Mouse (Mus musculus) left cerebral cortex, postnatal 25 days (tissue): Measurements from ENCODE around the gene Ahdc1. TPM values are rescaled to one million over a fixed set of nuclear protein-coding genes. Genes with fewer than 3 reads are reported as not detected.

Source experiments
- DNase-seq, 2 experiments: peaks; one replicate each; pipeline ENCODE4 v3.0.0; 2022; ENCODE audit warnings: low spot score in 2 of 2, mixed read lengths in 1 of 2
- intact Hi-C: fragments of 180-260 bp; cut with DNase I; formaldehyde crosslinking; loops from one replicate; pipeline ENCODE4 v1.15.1; 2025
- total RNA-seq, 2 experiments: library from RNA; stranded (reverse); gene quantifications; 2 replicates each; pipeline ENCODE4 v1.2.3; 2021

The Ahdc1 gene
- total RNA-seq, 2 experiments from 2014 or later = 88.2 to 97.6 TPM

DNA sequence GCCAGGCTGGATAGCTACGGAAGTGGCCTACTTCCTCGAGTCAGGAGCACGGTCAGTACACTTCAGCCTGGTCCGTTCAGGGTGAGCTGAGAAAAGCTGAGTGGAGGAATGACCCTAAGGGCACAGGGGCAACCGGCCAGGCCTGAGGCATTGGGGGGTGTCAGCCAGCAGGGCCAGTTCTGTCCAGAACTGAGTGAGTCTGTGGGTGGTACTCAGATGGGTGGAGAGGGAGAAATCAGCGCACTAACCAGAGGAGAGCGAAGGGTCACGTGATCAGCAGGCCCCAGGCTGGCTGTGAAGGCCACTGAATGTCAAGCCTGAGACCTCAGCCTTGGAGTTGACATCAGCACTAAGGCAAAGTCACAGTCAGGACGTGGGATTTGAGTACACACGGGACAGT lies 23.4 kb downstream of the Ahdc1 start:
- DNase-seq = no peak
- intact Hi-C loops = no loop called here

DNA sequence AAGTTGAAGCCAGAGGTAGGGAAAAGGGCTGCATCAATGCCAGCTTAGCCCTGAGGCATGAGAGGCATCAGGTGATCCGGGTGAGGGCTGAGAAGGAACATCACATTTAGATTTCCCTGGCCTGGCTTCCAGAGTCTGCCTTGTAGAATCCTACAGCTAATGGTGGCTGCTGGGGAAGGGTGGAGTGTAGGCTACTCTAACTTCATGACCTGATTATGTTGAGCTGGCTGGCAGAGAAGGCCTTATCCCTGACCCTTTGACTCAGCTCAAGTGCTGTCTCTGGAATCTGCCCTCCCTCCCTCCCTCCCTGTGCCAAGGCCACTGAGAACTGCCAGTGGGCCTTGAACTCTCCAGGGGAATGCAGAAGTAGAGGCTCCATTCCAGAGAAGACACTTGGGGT lies 24.4 kb downstream of the Ahdc1 start:
- intact Hi-C loops = no loop called here
- DNase-seq = no peak

DNA sequence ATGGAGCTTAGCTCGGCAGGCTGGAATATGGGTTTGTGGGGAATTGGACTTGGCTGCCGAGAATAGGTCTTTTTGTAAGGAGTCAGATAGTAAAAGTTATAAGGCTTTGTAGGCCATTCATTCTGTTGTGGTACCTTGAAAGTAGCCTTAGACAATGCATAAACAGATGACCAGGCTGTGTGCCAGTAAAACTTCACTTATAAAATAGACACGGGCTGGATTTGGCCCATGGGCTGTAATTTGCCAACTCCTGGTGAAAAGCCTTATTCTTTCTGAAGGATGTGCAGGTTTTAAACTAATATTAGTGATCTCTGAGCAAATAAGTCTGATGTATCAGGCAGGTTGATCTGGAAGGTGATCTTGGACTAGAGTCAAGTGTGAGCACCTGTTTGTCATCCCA lies 24.9 kb downstream of the Ahdc1 start:
- intact Hi-C loops = no loop called here
- DNase-seq = no peak

DNA sequence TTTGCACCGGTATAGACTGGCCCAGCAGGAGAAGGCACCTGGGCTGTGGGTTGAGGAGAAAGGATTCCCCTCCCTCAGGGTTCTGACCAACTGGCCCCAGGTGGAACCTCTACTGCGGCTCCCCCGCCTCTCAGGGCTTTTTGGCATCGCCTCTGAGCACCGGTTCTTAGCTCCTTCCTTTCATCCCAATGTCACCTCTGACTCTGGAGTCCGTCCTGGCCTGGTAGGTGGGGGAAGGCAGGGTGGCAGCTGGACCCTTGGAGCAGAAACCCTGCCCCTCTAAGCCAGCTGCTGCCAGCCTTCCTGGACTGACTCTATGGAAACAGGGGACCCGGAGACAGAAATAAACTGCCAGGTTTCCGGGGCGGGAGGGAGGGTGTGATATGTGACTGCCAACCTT lies 26.2 kb downstream of the Ahdc1 start:
- no peak for DNase-seq
- intact Hi-C loops = no loop called here

DNA sequence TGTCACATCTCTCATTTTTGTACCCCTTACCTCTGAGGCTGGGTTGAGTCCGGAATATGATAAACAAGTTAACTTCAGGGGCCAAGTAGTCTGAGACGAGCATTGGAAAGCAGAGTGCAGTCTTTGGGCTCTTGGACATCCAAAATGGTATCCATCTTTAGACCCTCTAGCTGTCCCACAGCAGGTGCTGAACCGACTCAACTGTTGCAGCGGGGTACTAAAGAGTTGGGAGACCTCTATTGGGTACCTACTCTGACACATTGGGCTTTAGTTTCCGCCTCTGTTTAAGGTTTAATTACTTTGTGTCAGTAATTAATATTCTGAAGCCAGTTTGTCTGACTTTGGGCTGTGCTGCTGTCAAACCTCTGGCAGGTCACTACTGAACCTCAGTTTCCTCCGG lies 26.7 kb downstream of the Ahdc1 start:
- intact Hi-C loops = no loop called here
- DNase-seq = no peak

DNA sequence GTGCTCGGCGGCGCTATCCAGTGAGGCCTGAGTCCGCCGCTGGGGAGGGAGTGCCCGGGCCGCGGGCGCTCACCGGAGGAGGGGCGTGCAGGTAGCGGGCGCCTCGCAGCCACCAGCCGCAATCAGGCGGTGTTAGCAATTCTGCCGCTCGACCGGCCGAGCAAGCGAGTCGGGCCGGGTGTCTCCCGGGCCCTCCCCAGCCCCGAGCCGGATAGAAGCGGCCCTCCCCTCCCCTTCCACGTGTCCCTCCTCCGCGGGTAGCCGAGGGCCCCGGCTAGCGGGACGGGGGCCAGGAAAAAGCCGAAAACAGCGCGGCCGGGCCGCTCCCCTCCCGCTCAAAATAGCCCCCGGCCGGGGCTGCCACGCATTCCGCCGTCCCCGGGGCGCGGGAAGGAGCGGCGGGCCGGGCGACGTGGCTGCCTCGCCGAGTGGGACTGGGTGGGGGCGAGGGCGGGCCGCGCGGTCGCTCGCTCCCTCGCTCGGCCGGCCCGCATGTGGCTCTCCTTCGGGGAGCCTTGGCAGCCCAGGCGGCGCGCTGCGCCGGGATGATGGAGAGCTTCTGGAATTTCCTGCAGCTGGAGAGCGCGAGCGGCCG lies 27.6 kb downstream of the Ahdc1 start:
- no peak for DNase-seq
- intact Hi-C loops = no loop called here

DNA sequence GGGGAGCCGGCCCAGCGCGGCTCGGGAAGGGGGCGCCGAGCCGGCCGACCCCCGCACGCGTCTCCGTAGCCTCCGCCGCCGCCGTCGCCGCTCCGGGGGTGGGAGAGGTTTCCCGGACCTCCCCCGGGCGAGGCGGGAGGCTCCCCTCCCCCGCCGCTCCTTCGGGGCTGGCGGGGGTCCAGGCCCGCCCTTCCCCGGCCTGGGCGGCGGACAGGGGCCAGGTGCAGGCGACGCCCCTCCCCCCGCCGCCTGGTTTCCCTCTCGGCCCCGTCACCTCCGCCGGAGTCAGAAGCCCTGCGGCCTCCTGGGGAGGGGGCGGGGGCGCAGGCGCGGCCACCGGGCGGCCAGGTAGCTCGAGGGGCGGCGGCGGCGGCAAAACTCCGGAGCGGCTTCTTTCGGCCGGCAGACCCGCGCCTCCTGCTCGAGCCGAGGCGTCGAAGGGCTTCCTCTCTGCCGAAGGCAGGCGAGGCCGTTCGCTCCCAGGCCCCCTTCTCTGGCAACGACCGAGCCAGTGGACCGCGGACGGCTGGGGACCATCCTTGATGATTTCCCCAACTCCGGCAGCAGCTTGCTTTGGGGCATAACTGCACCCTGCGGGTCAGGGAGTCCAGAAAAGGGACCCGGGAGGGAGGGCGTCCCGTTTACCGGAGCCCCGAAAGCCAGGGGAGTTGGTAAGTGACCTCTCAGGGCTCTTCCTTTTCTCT lies 28.2 kb downstream of the Ahdc1 start:
- intact Hi-C loops = no loop called here
- no peak for DNase-seq

DNA sequence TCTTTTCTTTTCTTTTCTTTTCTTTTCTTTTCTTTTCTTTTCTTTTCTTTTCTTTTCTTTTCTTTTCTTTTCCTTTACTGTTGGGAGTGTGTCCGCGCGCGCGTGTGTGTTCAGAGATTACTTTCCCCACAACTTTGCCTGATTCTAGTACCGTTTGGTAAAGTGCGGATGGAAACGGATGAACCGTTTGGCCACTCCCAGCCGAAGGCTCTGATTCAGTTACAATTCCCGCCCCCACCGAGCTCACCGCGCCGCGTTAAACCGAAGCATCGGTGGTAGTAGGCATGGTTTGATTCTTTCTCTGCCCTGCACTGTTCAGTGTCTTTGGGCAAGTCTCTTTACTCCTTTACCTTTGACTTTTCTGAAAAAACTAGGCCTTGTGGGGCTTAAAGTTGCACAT lies 28.8 kb downstream of the Ahdc1 start:
- no peak for DNase-seq
- intact Hi-C loops = no loop called here

DNA sequence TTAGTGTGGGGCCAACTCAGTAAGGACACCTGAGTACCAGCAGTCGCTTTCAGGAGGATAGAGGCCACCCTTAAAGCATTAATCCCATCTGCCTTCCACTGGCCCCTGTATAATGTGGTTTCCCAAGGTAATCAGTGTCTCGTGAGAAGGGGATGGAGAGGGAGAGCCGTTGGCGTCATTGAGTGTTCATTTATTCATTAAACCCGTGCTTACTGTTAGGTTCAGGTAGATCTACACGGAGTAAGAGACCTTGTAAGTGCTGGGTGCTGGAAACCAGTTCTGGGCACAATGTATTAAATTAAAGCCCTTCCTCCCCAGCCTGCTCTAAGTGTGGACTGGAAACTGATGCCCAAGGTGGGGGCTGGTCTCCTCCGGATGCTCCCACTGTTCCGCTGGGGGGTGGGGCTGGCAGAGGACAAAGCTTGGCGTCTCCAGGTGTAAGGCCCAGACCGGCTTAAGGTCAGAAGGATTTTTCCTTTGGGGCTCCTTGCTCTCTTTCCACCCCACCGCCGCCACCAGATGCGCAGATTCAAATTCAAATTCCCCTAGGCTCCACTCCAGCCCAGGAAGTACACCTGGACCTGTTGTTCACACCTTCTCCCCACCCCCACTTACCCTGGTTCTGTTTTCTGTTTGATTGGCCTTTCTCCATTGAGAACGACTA lies 29.3 kb downstream of the Ahdc1 start:
- intact Hi-C loops = no loop called here
- DNase-seq = no peak

DNA sequence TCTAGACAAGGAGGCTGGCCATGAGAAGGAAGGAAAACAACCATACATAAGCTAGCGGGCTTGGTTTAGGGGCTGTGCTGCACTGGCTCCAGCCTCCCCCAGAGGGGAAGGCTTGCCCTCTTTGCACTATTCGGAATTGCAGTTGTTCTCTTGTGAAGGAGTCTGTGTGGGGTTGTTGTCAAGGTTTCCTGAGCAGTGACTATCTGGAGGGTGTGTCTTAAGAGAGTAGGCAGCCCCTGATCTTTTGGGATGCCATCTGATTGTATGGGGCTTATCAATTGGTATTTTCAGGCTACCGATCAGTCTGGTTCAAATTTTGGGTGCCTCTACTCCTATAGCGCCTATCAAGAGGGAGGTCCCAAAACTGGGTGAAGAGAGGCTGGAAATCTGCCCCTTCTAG lies 31.2 kb downstream of the Ahdc1 start:
- intact Hi-C loops = no loop called here
- DNase-seq = no peak

DNA sequence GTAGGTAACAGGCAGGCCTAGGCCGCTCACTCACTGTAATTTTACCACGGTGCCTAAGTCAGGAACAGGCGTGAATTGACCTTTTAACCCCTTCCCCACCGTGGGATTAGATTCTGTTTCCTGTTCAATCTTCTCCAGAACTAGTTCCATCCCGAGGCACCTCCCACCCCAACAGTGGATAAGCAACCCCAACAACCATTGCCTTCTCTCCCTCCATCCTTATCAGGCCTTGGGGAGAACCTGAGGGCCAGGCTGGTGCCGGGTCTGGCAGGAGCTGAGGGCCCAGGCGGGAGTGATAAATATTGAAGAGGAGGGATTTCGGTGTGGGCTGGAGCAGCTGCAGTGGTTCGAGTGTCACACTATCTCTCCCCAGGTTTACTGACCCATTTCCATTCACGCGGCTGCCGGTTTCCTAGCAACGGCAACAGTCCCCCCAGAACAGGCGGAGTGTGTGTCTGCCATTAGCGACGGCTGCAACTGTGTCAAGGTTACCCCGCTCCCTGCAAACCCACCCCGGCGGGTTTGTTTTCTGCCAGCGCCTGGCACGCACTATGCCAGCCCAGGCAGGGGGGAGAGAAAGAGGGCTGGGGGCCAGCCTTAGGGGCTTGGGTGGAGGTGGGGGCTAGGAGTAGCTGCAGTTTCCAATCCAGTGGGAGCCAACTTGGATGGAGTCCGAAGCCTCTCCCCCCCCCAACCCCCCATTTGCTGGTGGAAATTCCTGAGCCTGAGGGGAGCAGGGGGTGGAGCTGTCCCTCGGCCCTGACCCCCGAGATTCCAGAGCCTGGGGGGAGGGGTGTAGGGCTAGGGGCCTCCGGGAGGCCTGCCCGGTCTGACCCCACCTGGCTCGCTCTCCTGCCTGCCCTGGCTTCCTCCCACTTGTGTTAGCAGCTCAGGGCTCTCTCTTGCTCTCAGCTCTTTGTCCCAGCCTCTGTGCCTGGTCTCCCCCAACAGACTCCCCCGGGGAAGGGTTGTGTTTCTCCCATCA lies 31.9 kb downstream of the Ahdc1 start:
- intact Hi-C loops = no loop called here
- peak; percentile 55 to 77 for DNase-seq

DNA sequence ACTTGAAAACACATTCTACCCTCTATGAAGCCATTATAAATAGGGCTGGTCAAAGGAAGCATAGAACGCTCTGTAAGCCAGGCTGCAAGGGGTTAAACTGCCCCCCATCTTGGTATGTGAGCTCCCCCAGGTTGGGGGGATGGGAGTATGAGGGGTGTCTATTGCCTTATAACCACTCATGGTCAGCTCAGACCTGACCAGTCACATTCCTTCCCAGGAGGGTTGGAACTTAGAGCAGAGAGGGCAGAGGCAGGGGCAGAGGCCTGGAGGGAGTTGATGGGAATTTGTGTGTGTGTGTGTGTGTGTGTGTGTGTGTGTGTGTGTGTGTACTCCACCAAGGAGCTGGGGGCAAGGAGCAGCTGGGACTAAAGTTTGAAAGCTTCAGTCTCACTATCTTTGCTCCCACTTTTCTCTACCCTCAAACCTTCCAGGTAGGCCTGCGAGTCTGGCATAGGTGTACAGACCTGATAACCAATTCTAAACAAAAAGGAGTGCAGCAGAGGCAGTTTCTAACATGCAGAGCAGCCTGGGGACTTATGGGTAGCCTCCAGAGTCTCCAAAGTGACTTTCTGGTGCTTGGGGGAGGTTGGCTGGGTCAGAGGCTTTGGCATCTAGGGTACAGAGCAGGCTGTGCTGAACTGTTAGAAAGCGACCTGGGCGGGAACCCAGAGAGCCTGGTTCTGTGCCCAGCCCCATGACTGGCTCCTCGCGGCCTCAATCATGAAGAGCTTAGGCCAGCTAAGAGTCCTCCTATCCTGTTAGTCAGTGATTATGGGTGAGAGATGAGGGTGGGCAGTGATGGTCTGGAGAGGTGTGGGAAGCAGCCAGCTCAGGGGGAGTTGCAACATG lies 33.0 kb downstream of the Ahdc1 start:
- DNase-seq = no peak
- intact Hi-C loops = no loop called here

DNA sequence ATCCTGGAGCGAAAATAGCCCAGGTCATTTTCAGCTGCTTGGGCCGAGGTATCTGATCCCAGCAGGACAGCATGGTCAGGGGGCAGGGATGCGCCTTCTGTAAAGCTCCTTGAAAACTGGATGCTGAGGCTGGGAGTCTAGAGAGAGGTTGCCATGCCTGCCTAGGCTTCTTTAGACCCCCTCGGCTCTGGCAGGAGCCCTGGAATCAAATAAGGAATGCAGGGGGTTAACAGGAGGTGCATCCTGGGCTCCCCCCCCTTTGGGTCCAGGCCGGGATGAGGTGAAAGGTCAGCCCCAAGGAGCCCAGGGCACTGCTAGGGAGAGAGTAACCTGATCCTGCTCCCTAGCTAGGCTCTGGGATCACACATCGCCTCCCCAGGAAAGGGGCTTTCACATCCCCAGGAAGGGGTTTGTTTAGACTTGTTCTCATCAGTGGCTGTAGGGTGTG lies 33.6 kb downstream of the Ahdc1 start:
- no peak for DNase-seq
- intact Hi-C loops = no loop called here

DNA sequence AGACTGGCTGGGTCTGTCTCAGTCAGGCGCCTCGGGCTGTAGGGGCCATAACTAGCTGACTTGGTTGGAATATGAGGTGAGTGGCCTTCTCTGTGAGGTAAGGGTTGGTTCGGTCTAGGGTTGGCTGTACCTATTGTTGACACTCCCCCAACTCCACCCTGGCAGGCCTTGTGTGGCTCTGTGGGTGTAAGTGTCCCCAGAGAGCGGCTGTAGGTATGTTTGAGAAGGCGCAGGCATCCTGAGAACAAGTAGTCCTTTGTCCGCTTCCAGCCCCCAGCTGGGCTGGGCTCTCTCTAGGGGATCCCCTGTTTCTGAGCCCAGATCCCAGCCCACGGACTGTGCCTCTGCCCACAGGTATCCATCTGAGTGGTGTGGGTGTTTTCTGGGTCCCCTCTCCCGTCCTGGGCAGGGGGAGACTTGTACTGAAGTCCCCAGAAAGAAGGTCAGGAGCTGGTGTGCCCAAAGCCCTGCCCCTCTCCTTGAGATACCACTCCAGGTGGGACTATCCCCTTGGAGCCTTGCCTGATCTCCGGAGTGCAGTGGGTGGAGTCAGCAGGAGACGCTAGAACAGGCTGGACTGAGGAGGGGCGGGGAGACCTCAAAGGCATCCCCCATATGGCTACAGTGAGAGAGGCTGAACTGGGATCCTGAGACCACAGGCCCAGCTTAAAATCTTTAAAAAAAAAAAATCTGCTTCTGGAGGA lies 34.9 kb downstream of the Ahdc1 start:
- DNase-seq = no peak
- intact Hi-C loops = loop anchor here (2.0 kb wide), 1 partner anchor 29 kb away; no protein-coding TSS in a partner anchor

DNA sequence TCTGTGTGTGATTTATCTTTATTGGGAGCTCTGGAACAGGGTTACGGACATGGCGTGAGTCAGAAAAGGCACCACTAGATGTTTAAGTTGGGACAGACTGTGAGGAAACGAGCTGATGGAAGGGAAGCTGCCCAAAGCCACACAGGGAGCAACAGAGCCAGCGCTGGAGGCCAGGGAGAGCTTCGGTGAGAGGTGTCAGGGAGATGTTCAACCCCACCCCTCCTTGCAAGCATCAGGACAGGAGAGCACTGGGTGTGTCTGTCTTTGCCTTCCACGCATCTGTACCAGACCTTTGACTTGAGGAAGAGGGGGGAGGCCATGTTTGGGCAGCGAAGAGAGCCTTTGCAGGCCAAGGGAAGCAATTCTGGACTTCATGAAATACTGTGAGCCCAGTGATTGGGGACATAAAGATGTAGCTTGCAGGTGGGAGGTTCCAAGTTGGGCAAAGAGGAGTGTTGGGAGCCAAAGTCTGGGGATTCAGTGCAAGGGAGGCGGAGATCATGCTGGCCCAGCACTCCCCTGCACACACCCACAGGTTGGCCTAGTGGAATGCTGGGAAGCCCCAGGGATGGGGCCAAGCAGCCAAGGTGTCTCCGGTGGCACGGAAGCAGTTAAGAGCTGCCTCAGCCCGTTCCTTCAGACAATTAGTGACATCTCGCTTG lies 35.8 kb downstream of the Ahdc1 start:
- peak in 1 of 2 experiments; percentile 82 for DNase-seq
- intact Hi-C loops = loop anchor here (2.0 kb wide), 1 partner anchor 30 kb away; no protein-coding TSS in a partner anchor

DNA sequence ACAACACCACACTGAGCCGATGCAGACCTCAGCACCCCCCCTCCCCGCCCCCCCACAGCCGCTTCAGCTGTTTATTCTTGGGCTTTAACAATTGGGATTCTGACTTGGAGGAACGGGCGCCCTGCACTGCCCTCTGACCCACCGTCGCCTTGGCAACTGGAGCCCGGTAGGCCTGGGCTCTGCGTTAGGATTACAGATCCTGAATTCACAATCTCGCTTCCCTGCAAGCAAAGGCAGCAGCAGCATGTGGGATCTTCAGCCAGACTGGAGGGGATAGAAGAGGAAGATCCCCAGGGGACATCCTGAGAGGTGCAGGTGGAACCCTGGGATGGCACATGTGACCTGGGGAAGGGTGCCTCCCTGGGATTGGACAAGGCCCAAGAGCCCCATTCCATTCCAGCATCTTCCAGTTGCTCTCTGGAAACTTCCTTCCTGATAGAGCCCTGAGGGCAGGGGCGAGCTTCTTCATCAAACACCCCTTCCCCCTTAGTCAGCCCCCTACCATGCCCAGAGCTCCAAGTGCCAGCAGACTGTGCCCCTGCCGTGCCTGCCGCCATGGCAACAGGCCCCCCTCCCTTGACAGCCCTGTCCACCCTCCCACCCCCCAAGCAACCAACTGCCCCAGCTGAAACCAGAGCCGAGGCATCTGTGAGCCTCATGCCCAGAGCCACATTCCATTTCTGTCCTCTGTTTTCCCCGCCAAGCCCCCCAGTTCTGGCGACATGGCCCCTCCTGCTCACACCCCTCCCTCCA lies 36.5 kb downstream of the Ahdc1 start:
- DNase-seq = no peak
- intact Hi-C loops = loop anchor here (2.0 kb wide), 1 partner anchor 31 kb away; no protein-coding TSS in a partner anchor
